Mouse (Mus musculus): ENCODE data around the gene Igflr1. TPM values are rescaled to one million over a fixed set of nuclear protein-coding genes. Genes with fewer than 3 reads are reported as not detected.
A peak's percentile ranks its signal among the peaks of the same experiment; 100 is the strongest.

Igflr1 gene
- polyA plus RNA-seq, 1 experiment: 0.66 TPM

DNA sequence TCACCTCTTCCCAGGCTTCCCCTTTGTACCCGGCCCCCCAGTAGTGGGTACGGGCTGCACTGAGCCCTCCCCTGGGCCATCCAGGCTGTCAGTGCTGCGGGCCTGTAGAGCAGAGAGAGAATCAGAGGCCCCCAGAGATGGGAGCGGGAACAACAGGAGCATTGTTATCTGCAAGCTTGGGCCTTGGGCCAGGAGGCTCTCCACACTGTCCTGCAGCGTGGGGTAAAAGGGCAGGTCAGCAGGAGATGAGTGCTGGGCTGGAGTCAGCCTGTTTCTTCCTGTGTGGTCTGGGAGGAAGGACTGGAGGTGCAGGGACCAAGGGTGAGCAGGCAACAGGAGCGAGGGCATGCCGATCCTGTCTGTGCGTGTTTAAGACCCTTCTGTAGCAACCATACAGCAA lies 32.3 kb upstream of the Igflr1 start:
- H3ac ChIP-seq (ENCODE audit: control insufficient read depth, insufficient read length): no peak overlapping the region
- H3K4me2 ChIP-seq (ENCODE audit: low read depth): no peak overlapping the region
- H3K4me3 ChIP-seq: no peak overlapping the region
- H3K36me3 ChIP-seq (ENCODE audit: control insufficient read depth, insufficient read depth): peaks cover 12% of the 10 kb centered on the region
- TF ChIP-seq POLR2AphosphoS2 (IDR thresholded peaks at IDR 0.05; ENCODE audit: insufficient read length, low read depth): no peak
- no peak for TF ChIP-seq USF1 (IDR thresholded peaks at IDR 0.05; ENCODE audit: low read depth)
- TF ChIP-seq TCF12 (IDR thresholded peaks at IDR 0.05; ENCODE audit: insufficient read depth, poor library complexity, severe bottlenecking): no peak
- no peak for TF ChIP-seq MYOG (IDR thresholded peaks at IDR 0.05; ENCODE audit: control insufficient read depth in 1 of 3, insufficient read depth in 1 of 3, insufficient read length in 2 of 3, low read depth in 2 of 3)
- no peak for TF ChIP-seq POLR2A (IDR thresholded peaks at IDR 0.05; ENCODE audit: insufficient read length, low read depth)
- no peak for TF ChIP-seq SRF (IDR thresholded peaks at IDR 0.05; ENCODE audit: control insufficient read depth, insufficient read length, low read depth)
- no peak for TF ChIP-seq TCF3 (IDR thresholded peaks at IDR 0.05; ENCODE audit: insufficient read length, low read depth)
- H3K79me2 ChIP-seq (ENCODE audit: control insufficient read depth, insufficient read depth): no peaks in the 10 kb centered on the region
- no peaks in the 10 kb centered on the region for H3K27me3 ChIP-seq (ENCODE audit: control insufficient read depth, insufficient read depth, insufficient read length)

DNA sequence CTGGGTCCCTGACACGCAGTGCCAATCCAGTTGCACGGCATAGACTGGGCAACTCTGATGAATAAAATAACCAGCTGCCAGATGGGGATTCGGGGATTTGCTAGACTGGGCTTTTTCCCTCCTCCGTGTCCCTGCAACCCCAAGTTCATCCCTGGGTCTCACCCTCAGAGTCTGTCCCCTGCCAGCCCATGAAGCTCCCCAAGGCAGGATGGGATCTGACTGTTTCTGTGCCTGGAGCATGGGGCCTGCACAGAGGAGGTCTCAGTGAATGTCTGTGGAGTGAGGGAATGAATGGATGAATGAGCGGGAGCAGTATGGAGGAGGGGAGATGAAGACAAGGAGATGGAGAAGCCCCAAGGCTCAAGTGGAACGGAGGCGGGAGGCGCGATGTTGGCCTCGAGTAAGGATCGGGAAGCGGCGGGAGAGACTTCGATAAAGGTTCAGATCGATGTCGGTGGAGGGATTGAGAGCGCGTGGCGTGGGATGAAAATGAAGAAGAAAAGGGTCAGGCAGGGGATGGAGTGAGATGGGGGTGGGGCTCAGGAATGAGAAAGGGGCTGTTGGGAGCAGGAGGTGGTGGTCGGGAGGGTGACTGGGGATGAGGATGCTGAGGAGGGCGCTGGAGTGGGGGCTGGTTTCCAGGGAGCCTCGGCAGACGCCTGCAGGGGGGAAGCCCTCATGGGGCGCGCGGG lies 31.1 kb upstream of the Igflr1 start:
- TF ChIP-seq SRF (IDR thresholded peaks at IDR 0.05; ENCODE audit: control insufficient read depth, insufficient read length, low read depth) (no peak), TCF12 (IDR thresholded peaks at IDR 0.05; ENCODE audit: insufficient read depth, poor library complexity, severe bottlenecking) (no peak), MYOG (IDR thresholded peaks at IDR 0.05; ENCODE audit: control insufficient read depth in 1 of 3, insufficient read depth in 1 of 3, insufficient read length in 2 of 3, low read depth in 2 of 3) (no peak), CEBPB (IDR thresholded peaks at IDR 0.05; ENCODE audit: insufficient read depth, poor library complexity, severe bottlenecking) (no peak), MYOD1 (IDR thresholded peaks at IDR 0.05; ENCODE audit: control insufficient read depth in 1 of 3, insufficient read length in 2 of 3, low read depth in 2 of 3) (no peak), E2F4 (IDR thresholded peaks at IDR 0.05; ENCODE audit: insufficient read depth) (no peak), POLR2A (IDR thresholded peaks at IDR 0.05; ENCODE audit: insufficient read length, low read depth) (no peak), REST (IDR thresholded peaks at IDR 0.05; ENCODE audit: insufficient read depth, insufficient read length) (no peak)
- Histone ChIP-seq H3K27me3 (ENCODE audit: control insufficient read depth, insufficient read depth, insufficient read length) (no peaks in the 10 kb centered on the region), H3K4me2 (ENCODE audit: low read depth) (peak overlapping the region; percentile 69), H3K36me3 (ENCODE audit: control insufficient read depth, insufficient read depth) (peaks cover 9% of the 10 kb centered on the region), H3K4me3 (peak overlapping the region; percentile 38), H3K79me2 (ENCODE audit: control insufficient read depth, insufficient read depth) (no peaks in the 10 kb centered on the region), H3ac (ENCODE audit: control insufficient read depth, insufficient read length) (peak overlapping the region; percentile 58)

DNA sequence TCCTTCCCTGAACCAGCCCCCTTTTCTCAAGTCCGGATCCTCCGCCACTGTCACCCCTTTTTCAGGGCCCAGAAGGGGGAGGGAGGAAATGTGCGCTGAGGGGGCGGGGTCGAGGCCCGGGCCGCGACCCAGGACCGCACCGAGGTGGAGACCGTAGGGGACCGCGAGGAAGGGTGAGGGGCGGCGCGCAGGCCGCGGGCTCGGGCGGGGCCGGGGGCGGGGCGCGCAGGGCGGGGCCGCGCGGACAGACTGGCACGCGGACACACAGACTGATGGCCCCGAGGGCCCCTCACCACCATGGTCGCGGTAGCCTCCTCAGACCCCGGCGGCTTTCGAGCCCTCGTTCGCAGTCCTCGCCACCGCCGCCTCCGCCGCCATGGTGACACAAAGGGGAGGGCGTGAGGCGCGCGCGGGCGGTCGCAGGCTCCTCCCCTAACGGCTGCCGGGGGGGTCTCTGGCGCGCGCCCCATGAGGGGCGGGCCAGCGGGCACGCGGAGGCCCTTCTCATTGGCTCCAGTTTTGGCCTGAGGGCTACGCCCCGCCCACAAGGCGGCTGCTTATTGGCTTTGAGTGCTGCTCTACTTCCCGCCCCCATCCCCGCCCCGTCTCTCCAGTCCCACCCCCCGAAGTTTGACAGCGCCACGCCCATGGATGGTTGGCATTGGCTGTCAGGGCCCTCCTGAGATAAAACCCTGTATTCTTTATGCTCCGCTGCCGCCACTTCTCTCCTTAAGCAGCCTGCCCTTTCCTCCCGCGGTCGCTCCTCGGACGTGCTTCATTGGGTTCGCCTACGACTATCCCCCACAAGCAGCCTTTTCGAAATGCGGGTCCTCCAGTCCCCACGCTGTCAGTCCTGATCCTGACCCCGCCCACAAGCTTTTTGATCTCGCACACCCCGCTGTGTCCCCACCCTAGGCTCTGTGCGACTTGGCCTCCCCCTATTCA lies 30.3 kb upstream of the Igflr1 start, which contains the start of gene Arhgap33:
Gene Arhgap33, minus strand, starts transcription at position 428 of the 945 bp plus-strand sequence.
- TF ChIP-seq TCF3 (IDR thresholded peaks at IDR 0.05; ENCODE audit: insufficient read length, low read depth) (no peak), POLR2AphosphoS2 (IDR thresholded peaks at IDR 0.05; ENCODE audit: insufficient read length, low read depth) (peak; percentile 38), SRF (IDR thresholded peaks at IDR 0.05; ENCODE audit: control insufficient read depth, insufficient read length, low read depth) (peak; percentile 37), MYOD1 (IDR thresholded peaks at IDR 0.05; ENCODE audit: control insufficient read depth in 1 of 3, insufficient read length in 2 of 3, low read depth in 2 of 3) (no peak), POLR2A (IDR thresholded peaks at IDR 0.05; ENCODE audit: insufficient read length, low read depth) (peak; percentile 49)
- Histone ChIP-seq H3K79me2 (ENCODE audit: control insufficient read depth, insufficient read depth) (no peaks in the 10 kb centered on the region), H3K4me2 (ENCODE audit: low read depth) (peak within 1 kb of the TSS; percentile 91), H3K4me3 (peak within 1 kb of the TSS; percentile 38), H3ac (ENCODE audit: control insufficient read depth, insufficient read length) (peak within 1 kb of the TSS; percentile 58), H3K36me3 (ENCODE audit: control insufficient read depth, insufficient read depth) (peaks cover 3% of the 10 kb centered on the region), H3K27me3 (ENCODE audit: control insufficient read depth, insufficient read depth, insufficient read length) (no peaks in the 10 kb centered on the region)

DNA sequence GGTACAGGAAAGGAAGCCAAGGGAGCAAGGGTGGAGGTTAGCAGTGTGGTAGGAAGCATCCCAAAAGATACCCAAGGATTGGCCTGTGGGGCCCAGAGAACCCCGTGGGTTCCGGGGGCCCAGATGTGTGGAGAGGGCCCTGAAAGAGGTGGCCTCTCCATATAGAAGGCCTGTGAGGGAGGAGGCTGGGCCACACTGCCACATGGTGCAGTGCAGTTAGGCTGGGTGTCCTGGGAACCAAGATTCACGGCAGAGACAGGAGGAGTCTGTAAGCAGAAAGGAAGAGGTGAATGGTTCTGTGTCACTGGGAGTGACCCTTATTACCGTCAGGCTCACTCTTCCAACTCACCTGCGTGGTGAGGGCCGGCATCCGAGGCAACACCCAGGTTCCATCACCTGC lies 24.7 kb upstream of the Igflr1 start:
- no peak overlapping the region for H3ac ChIP-seq (ENCODE audit: control insufficient read depth, insufficient read length)
- no peak for TF ChIP-seq POLR2A (IDR thresholded peaks at IDR 0.05; ENCODE audit: insufficient read length, low read depth)
- no peak for TF ChIP-seq CEBPB (IDR thresholded peaks at IDR 0.05; ENCODE audit: insufficient read depth, poor library complexity, severe bottlenecking)
- TF ChIP-seq MAX (IDR thresholded peaks at IDR 0.05; ENCODE audit: low read depth): no peak
- TF ChIP-seq USF1 (IDR thresholded peaks at IDR 0.05; ENCODE audit: low read depth): no peak
- TF ChIP-seq TCF12 (IDR thresholded peaks at IDR 0.05; ENCODE audit: insufficient read depth, poor library complexity, severe bottlenecking): no peak
- no peak for TF ChIP-seq SRF (IDR thresholded peaks at IDR 0.05; ENCODE audit: control insufficient read depth, insufficient read length, low read depth)
- TF ChIP-seq REST (IDR thresholded peaks at IDR 0.05; ENCODE audit: insufficient read depth, insufficient read length): no peak
- TF ChIP-seq TCF3 (IDR thresholded peaks at IDR 0.05; ENCODE audit: insufficient read length, low read depth): no peak
- TF ChIP-seq E2F4 (IDR thresholded peaks at IDR 0.05; ENCODE audit: insufficient read depth): no peak
- TF ChIP-seq MYOG (IDR thresholded peaks at IDR 0.05; ENCODE audit: control insufficient read depth in 1 of 3, insufficient read depth in 1 of 3, insufficient read length in 2 of 3, low read depth in 2 of 3): no peak
- H3K36me3 ChIP-seq (ENCODE audit: control insufficient read depth, insufficient read depth): no peaks in the 10 kb centered on the region
- H3K79me2 ChIP-seq (ENCODE audit: control insufficient read depth, insufficient read depth): no peaks in the 10 kb centered on the region
- H3K27me3 ChIP-seq (ENCODE audit: control insufficient read depth, insufficient read depth, insufficient read length): no peaks in the 10 kb centered on the region
- H3K4me2 ChIP-seq (ENCODE audit: low read depth): no peak overlapping the region
- no peak overlapping the region for H3K4me3 ChIP-seq
